Mouse (Mus musculus) liver, adult 10 weeks (tissue): ENCODE data around the gene Urod. TPM values are rescaled to one million over a fixed set of nuclear protein-coding genes. Genes with fewer than 3 reads are reported as not detected.

Experiments
- polyA plus RNA-seq: library from polyadenylated mRNA; stranded (reverse); fragments of 350-450 nt; fragmentation: Illumina TruSeq; extraction: RNeasy Lipid Tissue Mini Kit (QIAGEN cat#74804); gene quantifications from one replicate; pipeline ENCODE4 v1.2.3, GENCODE M21; 2014; ENCODE audit warnings: low read depth, low replicate concordance

Urod gene
- 15.4 TPM for polyA plus RNA-seq

DNA sequence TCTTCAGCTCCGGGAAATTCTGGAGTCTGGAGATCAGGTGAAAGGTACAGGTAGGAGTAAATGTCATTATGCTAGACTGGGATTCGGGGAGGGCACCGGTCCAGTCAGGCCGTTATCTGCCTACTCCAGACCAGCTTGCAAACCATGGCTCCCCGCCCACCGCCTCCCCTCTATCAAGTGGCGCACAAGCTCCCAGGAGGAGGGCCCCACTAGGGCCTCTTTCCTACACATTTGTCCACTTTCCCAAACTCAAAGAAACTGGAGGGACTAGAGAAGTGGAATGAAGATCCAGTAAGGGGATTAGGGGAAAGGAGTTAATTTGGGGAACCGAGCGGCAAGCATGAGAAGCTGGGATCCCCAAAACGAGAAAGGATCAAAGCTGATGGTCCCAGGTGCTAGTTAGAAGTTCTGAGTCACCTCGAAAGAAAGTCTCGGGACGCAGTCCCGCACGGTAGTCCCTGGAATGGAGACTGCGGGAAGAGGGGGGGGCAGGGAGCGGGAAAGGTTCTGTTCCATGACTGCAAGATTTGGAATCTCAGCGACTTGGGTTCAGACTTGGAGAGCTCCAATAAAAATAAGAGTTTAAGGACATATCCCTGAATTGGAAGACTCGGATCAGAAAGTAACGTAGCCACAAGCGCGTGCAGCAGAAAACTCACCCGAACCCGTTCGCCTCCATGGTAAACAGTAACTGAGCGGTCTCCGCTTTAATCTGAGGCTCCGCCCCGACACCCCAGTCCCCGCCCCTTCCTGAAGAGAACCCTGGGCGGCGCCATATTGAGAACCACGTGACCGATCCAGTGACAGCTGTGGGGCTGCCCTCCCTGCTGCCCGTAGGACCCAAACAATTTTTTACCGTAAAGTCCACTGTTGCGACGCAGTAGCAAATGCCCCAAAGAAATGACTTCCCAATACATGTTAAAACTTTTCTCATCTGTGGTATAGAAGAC, at the start of gene Urod:
Gene Urod (minus strand): TSS at position 742 of the 950 bp plus-strand sequence.

DNA sequence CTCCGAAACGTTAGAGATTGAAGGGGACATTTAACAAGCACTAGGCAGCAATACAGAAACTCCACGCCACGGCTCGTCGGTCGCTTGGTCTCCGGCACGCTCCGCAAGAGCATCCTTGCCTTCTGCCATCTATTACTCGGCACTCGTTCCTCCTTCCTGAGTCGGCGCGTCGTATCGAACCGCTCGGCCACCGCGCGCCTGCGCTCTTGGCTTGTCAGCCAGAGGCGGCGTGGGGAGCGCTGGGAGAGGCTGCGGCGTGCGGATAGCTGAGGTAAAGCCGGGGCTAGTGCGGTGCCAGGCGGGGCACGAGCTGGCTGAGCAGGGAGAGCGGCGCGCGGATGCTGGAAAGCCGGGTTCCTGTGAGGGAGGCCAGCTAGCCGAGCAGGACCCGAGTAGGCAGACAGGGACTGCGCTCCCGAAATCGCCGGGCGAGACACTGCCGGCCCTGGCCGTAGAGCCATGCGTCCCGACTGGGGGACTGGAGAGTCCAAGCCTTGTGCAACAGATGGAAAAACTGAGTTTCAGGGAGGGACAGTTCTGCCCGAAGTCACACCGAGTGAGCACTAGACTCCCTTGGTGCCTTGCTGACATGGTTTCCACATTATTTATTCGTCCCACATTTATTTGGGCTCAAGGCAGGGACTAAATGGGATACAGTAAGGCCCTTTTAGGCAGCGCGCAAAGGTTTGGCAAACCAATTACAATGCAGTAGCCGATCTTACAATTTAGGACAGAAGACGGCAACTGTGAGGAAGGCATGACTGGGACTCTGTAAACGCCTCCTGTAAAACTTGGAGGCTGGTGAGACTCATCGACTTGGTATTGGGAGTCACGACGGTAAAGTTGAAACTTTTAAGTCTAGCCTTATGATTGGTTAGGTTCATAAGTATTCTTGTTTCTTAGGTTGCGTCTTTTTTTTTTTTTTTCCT, 25.3 kb upstream of the Urod start, which contains the start of gene Eif2b3:
Gene Eif2b3 (plus strand): TSS at position 197 of the 929 bp plus-strand sequence.

DNA sequence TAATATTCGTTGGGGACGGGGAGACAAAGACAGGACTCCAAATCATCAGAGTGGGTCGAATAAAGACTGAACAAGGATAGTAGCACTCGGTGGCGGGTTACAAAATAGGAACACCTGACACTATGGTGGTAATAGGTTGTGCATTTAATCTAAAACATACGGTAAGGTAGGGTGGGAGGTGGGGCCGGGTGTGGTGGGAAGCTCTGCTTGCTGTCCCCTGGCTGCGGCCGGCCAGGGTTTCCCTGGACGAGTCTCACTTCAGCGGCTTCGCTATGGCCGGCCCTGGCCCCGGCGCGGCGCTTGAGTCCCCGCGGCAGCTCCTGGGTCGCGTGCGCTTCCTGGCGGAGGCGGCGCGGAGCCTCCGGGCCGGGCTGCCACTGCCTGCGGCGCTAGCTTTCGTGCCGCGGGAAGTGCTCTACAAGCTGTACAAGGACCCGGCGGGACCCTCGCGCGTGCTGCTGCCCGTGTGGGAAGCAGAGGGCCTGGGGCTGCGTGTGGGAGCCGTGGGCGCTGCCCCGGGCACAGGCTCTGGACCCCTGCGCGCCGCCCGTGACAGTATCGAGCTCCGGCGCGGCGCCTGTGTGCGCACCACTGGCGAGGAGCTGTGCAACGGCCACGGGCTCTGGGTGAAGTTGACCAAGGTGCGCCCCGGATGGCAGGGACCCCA, 1.1 kb upstream of the Urod start, which contains the start of gene Hectd3:
Gene Hectd3 (plus strand): TSS at position 187 of the 667 bp plus-strand sequence.

Other genes with a start within 250 kb of the Urod start
- gene Toe1, start 186.8 kb downstream of the Urod start, polyA plus RNA-seq = 3.3 TPM
- gene Mutyh, start 186.7 kb downstream of the Urod start, polyA plus RNA-seq = not detected
- not detected for gene Hpdl, start 172.7 kb downstream of the Urod start, polyA plus RNA-seq
- 0.74 TPM for gene Zswim5, start 117.0 kb downstream of the Urod start, polyA plus RNA-seq
- gene Hectd3, start 904 bp upstream of the Urod start, polyA plus RNA-seq = 7.8 TPM
- 10.9 TPM for gene Eif2b3, start 25.0 kb upstream of the Urod start, polyA plus RNA-seq
- gene Ptch2, start 101.7 kb upstream of the Urod start, polyA plus RNA-seq = not detected
- 0.32 TPM for gene Btbd19, start 131.3 kb upstream of the Urod start, polyA plus RNA-seq
- gene Tctex1d4, start 132.4 kb upstream of the Urod start, polyA plus RNA-seq = not detected
- 2.3 TPM for gene Plk3, start 139.6 kb upstream of the Urod start, polyA plus RNA-seq
- gene Rps8, start 161.8 kb upstream of the Urod start, polyA plus RNA-seq = 71.6 TPM
- not detected for gene Kif2c, start 188.2 kb upstream of the Urod start, polyA plus RNA-seq